Mouse (Mus musculus): ENCODE results near the gene Gm21988. TPM values are rescaled to one million over a fixed set of nuclear protein-coding genes. Genes with fewer than 3 reads are reported as not detected.

Gene Gm21988
- total and polyA plus RNA-seq, 3 experiments, result 0.98 to 2.6 (median 1.4) TPM

DNA sequence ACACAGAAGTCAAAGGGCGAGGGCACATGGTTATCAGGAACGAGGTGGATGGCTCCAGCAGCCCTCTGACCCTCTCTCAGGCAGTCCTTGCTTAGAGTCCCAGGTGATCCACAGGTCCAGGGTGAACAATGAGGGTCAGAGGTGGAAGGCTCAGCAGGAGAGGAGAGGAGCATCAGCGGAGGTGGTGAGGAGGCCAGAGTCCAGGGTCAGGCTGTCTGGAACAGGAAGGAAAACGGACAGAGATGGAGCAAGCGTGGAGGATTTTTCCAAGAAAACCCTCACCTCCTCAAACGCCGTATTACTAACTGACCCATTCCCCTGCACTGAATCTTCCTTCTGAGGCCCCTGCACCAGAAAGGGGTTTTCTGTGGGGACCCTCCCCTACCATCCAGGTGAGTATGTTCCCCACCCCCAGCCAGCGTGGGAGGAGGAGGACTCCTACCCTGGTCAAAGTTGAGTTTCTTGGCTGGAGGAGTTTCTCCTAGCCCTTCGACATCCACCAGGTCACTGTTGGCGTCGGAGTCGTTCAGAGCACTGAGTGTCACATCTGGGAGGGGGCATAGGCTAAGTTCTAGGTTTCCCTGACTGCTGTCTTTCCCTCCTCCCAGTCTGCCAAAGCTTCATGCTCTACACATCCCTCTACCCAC, 4.3 kb downstream of the Gm21988 start:
- peaks cover 10 to 27% of the 10 kb centered on the region in 2 experiments for H3K36me3 ChIP-seq (replicated peaks in 1 of 2; ENCODE audit: control insufficient read depth in 1 of 2, insufficient read depth in 1 of 2, low read length in 1 of 2)
- H3K9ac ChIP-seq (ENCODE audit: insufficient read depth, low read depth), result no peak overlapping the region
- no peak for TF ChIP-seq JUND (conservative IDR thresholded peaks at IDR 0.05; ENCODE audit: low read depth, low read length)
- no peak for TF ChIP-seq MXI1 (IDR thresholded peaks at IDR 0.05; ENCODE audit: low read depth, low read length)
- TF ChIP-seq MEF2A (IDR thresholded peaks at IDR 0.05; ENCODE audit: borderline replicate concordance, low read depth, low read length), result no peak
- TF ChIP-seq ELF1 (IDR thresholded peaks at IDR 0.05; ENCODE audit: low read depth, low read length), result no peak
- no peak for TF ChIP-seq GABPA (IDR thresholded peaks at IDR 0.05; ENCODE audit: insufficient replicate concordance, low read depth, low read length)
- TF ChIP-seq KAT2A (IDR thresholded peaks at IDR 0.05; ENCODE audit: insufficient replicate concordance, low read length), result no peak
- no peak for TF ChIP-seq MAX (IDR thresholded peaks at IDR 0.05; ENCODE audit: low read length)
- TF ChIP-seq E2F4 (IDR thresholded peaks at IDR 0.05; ENCODE audit: insufficient replicate concordance, low read depth, low read length), result no peak
- no peak for TF ChIP-seq SMC3 (IDR thresholded peaks at IDR 0.05; ENCODE audit: low read depth, low read length)
- no peak for TF ChIP-seq POLR2AphosphoS2 (IDR thresholded peaks at IDR 0.05; ENCODE audit: low read depth, low read length)
- no peak for TF ChIP-seq RAD21 (IDR thresholded peaks at IDR 0.05; ENCODE audit: low read depth, low read length)
- no peak for TF ChIP-seq MAZ (IDR thresholded peaks at IDR 0.05; ENCODE audit: low read depth, low read length)
- TF ChIP-seq BHLHE40 (IDR thresholded peaks at IDR 0.05; ENCODE audit: low read depth, low read length), result no peak
- no peak for TF ChIP-seq IRF4 (IDR thresholded peaks at IDR 0.05; ENCODE audit: low read depth, low read length)
- TF ChIP-seq ZKSCAN1 (IDR thresholded peaks at IDR 0.05; ENCODE audit: borderline replicate concordance, low read depth, low read length), result no peak
- H3K4me3 ChIP-seq (replicated peaks in 1 of 3; ENCODE audit: low read depth in 2 of 3, low read length in 2 of 3, poor library complexity in 1 of 3), result no peak overlapping the region
- dilution Hi-C loops (cut with MboI; ENCODE audit: extremely low pct_ligation_motif_present, extremely low pct_unique_long_range_greater_than_20kb, low sequenced_read_pairs) (no loop called here), in situ Hi-C loops (cut with MboI; ENCODE audit: low pct_ligation_motif_present, low pct_unique_long_range_greater_than_20kb, low sequenced_read_pairs) (loop anchor here (25.0 kb wide), 2 partner anchors 377 to 527 kb away; partner anchors contain the start of genes 4930544D05Rik, Chrne and Zfp3)
- no peak for DNase-seq (ENCODE audit: extremely low read depth)
- H3K4me2 ChIP-seq (ENCODE audit: insufficient read depth, low read depth, poor library complexity, severe bottlenecking), result no peak overlapping the region
- H3K4me1 ChIP-seq (ENCODE audit: control insufficient read depth in 1 of 2, insufficient read depth in 2 of 2), result peaks cover 4 to 32% of the 10 kb centered on the region in 2 experiments
- no peaks in the 10 kb centered on the region for H3K27me3 ChIP-seq (replicated peaks)
- H3K27ac ChIP-seq (ENCODE audit: insufficient read depth, low read depth), result no peak overlapping the region
- peaks cover 12% of the 10 kb centered on the region for H3K79me2 ChIP-seq (replicated peaks; ENCODE audit: control insufficient read depth, extremely low read depth, insufficient read depth, poor library complexity, severe bottlenecking)
- no peaks in the 10 kb centered on the region for H3K9me3 ChIP-seq (replicated peaks; ENCODE audit: low read length)

DNA sequence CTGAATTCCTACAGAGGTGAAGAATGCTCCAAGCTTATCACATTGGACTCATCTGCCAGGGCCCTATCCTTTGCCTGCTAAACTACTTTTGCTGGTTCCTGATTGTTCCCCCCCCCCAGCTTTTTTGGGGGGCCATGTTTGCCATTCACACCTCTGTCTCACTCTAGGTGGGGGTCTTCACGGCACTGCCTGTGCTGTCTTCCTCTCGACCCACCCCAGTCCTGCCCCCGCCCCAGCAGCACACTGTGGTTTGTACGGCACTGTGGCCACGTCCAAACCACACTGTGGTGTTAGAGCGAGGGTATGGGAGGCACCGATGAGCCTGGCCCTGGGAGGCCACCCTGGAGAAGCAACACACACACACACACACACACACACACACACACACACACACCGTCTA, 5.1 kb downstream of the Gm21988 start:
- in situ Hi-C loops (cut with MboI; ENCODE audit: low pct_ligation_motif_present, low pct_unique_long_range_greater_than_20kb, low sequenced_read_pairs) (loop anchor here (25.0 kb wide), 2 partner anchors 378 to 528 kb away; partner anchors contain the start of genes 4930544D05Rik, Chrne and Zfp3), dilution Hi-C loops (cut with MboI; ENCODE audit: extremely low pct_ligation_motif_present, extremely low pct_unique_long_range_greater_than_20kb, low sequenced_read_pairs) (no loop called here)
- H3K9me3 ChIP-seq (replicated peaks; ENCODE audit: low read length), result no peaks in the 10 kb centered on the region
- H3K4me2 ChIP-seq (ENCODE audit: insufficient read depth, low read depth, poor library complexity, severe bottlenecking), result no peak overlapping the region
- H3K27me3 ChIP-seq (replicated peaks), result peaks cover 2% of the 10 kb centered on the region
- H3K9ac ChIP-seq (ENCODE audit: insufficient read depth, low read depth), result no peak overlapping the region
- no peak overlapping the region for H3K27ac ChIP-seq (ENCODE audit: insufficient read depth, low read depth)
- peaks cover 4 to 37% of the 10 kb centered on the region in 2 experiments for H3K4me1 ChIP-seq (ENCODE audit: control insufficient read depth in 1 of 2, insufficient read depth in 2 of 2)
- no peak for DNase-seq (ENCODE audit: extremely low read depth)
- H3K79me2 ChIP-seq (replicated peaks; ENCODE audit: control insufficient read depth, extremely low read depth, insufficient read depth, poor library complexity, severe bottlenecking), result peaks cover 11% of the 10 kb centered on the region
- H3K4me3 ChIP-seq (replicated peaks in 1 of 3; ENCODE audit: low read depth in 2 of 3, low read length in 2 of 3, poor library complexity in 1 of 3), result no peak overlapping the region
- peaks cover 10 to 27% of the 10 kb centered on the region in 2 experiments for H3K36me3 ChIP-seq (replicated peaks in 1 of 2; ENCODE audit: control insufficient read depth in 1 of 2, insufficient read depth in 1 of 2, low read length in 1 of 2)
- TF ChIP-seq CHD2 (IDR thresholded peaks at IDR 0.05; ENCODE audit: low read length) (no peak), ZKSCAN1 (IDR thresholded peaks at IDR 0.05; ENCODE audit: borderline replicate concordance, low read depth, low read length) (no peak), MAZ (IDR thresholded peaks at IDR 0.05; ENCODE audit: low read depth, low read length) (no peak), SMC3 (IDR thresholded peaks at IDR 0.05; ENCODE audit: low read depth, low read length) (no peak), ZMIZ1 (IDR thresholded peaks at IDR 0.05; ENCODE audit: low read depth, low read length) (no peak), MXI1 (IDR thresholded peaks at IDR 0.05; ENCODE audit: low read depth, low read length) (no peak), E2F4 (IDR thresholded peaks at IDR 0.05; ENCODE audit: insufficient replicate concordance, low read depth, low read length) (no peak), USF1 (IDR thresholded peaks at IDR 0.05; ENCODE audit: low read depth, low read length) (no peak), MYC (IDR thresholded peaks at IDR 0.05; ENCODE audit: low read depth, low read length) (no peak), HCFC1 (IDR thresholded peaks at IDR 0.05; ENCODE audit: low read depth, low read length) (no peak), NRF1 (IDR thresholded peaks at IDR 0.05; ENCODE audit: low read depth, low read length) (no peak), MEF2A (IDR thresholded peaks at IDR 0.05; ENCODE audit: borderline replicate concordance, low read depth, low read length) (no peak), POLR2AphosphoS2 (IDR thresholded peaks at IDR 0.05; ENCODE audit: low read depth, low read length) (no peak), ELF1 (IDR thresholded peaks at IDR 0.05; ENCODE audit: low read depth, low read length) (no peak), RAD21 (IDR thresholded peaks at IDR 0.05; ENCODE audit: low read depth, low read length) (no peak), USF2 (conservative IDR thresholded peaks at IDR 0.05; ENCODE audit: low read depth, low read length) (no peak), JUND (conservative IDR thresholded peaks at IDR 0.05; ENCODE audit: low read depth, low read length) (no peak), KAT2A (IDR thresholded peaks at IDR 0.05; ENCODE audit: insufficient replicate concordance, low read length) (no peak), PAX5 (IDR thresholded peaks at IDR 0.05; ENCODE audit: low read length) (no peak)
